In genomic region chr7:127008239-127009019, GRCm38 (mm10) we compare ENCODE assay signal across 8 mouse cellular contexts. TPM values are rescaled to one million over a fixed set of nuclear protein-coding genes. Genes with fewer than 3 reads are reported as not detected.
A peak's percentile ranks its signal among the peaks of the same experiment; 100 is the strongest.
DNase-seq lines count a peak whose midpoint lies in the region; ATAC-seq and TF ChIP-seq lines count a peak whose summit lies in the region.

No protein-coding gene starts in this region.

- WGBS in intestine, embryonic 15.5 days = 37% methylated on average over 9 of the region's 9 CpGs

- no peak overlapping the region for H3K4me3 ChIP-seq in intestine, embryonic 15.5 days (replicated peaks)
- H3K4me3 ChIP-seq in testis, adult 2 months (ENCODE audit: control insufficient read depth, low read depth, low read length) = no peak overlapping the region

- peak; percentile 41 for DNase-seq in thymus, postnatal 4 days
- no peak for DNase-seq in thymus, adult 18-20 months
- peak; percentile 97 to 98 for DNase-seq in cerebellum, postnatal 25 days
- DNase-seq in gastrocnemius, postnatal 25 days = peak; percentile 79
- DNase-seq in left cerebral cortex, postnatal 25 days (ENCODE audit: low spot score in 2 of 2) = peak; percentile 74 to 93

- peaks cover 23% of the 10 kb centered on the region for H3K4me1 ChIP-seq in intestine, embryonic 15.5 days (replicated peaks)
- H3K4me1 ChIP-seq in testis, adult 2 months (ENCODE audit: control insufficient read depth, insufficient read depth, low read length) = peaks cover 5% of the 10 kb centered on the region; the same call in 1 of the 2 replicates

- no peaks in the 10 kb centered on the region for H3K27me3 ChIP-seq in intestine, embryonic 15.5 days (replicated peaks)
- H3K27me3 ChIP-seq in testis, adult 2 months (ENCODE audit: control insufficient read depth, insufficient read depth, low read length) = no peaks in the 10 kb centered on the region

- no peak for TF ChIP-seq POLR2A in testis, adult 2 months (IDR thresholded peaks at IDR 0.05; ENCODE audit: control insufficient read depth, low read depth, low read length)

- peak overlapping the region; percentile 18 for H3K9ac ChIP-seq in intestine, embryonic 15.5 days

- H3K9me3 ChIP-seq in intestine, embryonic 15.5 days = no peaks in the 10 kb centered on the region

- H3K36me3 ChIP-seq in intestine, embryonic 15.5 days = 0 out of 2 replicates have a peak, but pooled peaks cover 3% of the 10 kb centered on the region
- H3K36me3 ChIP-seq in testis, adult 2 months (ENCODE audit: control insufficient read depth, insufficient read depth, low read length) = no peaks in the 10 kb centered on the region

- peak overlapping the region; percentile 41 for H3K4me2 ChIP-seq in intestine, embryonic 15.5 days (replicated peaks)

- no peak for TF ChIP-seq CTCF in testis, adult 2 months (IDR thresholded peaks at IDR 0.05; ENCODE audit: control insufficient read depth, insufficient read depth, insufficient replicate concordance, low read depth, low read length)

- H3K27ac ChIP-seq in intestine, embryonic 15.5 days = peak overlapping the region; percentile 93
- peak overlapping the region; percentile 85 for H3K27ac ChIP-seq in testis, adult 2 months (ENCODE audit: control insufficient read depth, insufficient read depth, low read depth, low read length)

- peak; percentile 97 for ATAC-seq in intestine, embryonic 15.5 days
- ATAC-seq in megakaryocyte progenitor cell, adult 5-6 weeks (replicated peaks; ENCODE audit: poor library complexity) = peak; percentile 94

- intact Hi-C loops in left cerebral cortex, postnatal 25 days (cut with DNase I) = loop anchor here (1.0 kb wide), 1 partner anchor 23 kb away; no protein-coding TSS in a partner anchor

RNA-seq across cellular contexts. Expression of gene Mvp, which starts 6.0 kb away (rescaled TPM):
- 10 to 100 TPM; 20.4 to 23.3 TPM for total RNA-seq in gastrocnemius, postnatal 25 days (2021)
- 58.3 and 59.2 TPM in 2 replicates for polyA plus RNA-seq in intestine, embryonic 15.5 days (2015; fragmentation: Nextera tagmentation; extraction: Ambion mirVana)
- 1 to 10 TPM; 5.2 to 6.7 TPM for total RNA-seq in left cerebral cortex, postnatal 25 days (2021)
- total RNA-seq in megakaryocyte progenitor cell, adult 5-6 weeks (2015) = 2.2 and 5.1 TPM in 2 replicates
- total RNA-seq in megakaryocyte progenitor cell, adult 5-6 weeks (2017) = 17.4 and 19.2 TPM in 2 replicates
- polyA plus RNA-seq in testis, adult 2 months (2012; rRNA removed) = 3.0 and 4.0 TPM in 2 replicates

RNA-seq across cellular contexts. Expression of gene Pagr1b, which starts 7.9 kb away (rescaled TPM):
- not detected for total RNA-seq in gastrocnemius, postnatal 25 days (2021)
- 0.43 and 1.5 TPM in 2 replicates for polyA plus RNA-seq in intestine, embryonic 15.5 days (2015; fragmentation: Nextera tagmentation; extraction: Ambion mirVana)
- total RNA-seq in left cerebral cortex, postnatal 25 days (2021) = 1 to 10 TPM in 1 of 2 experiments, under 1 TPM in 1; 0.66 to 2.3 TPM
- not detected in 2 replicates for total RNA-seq in megakaryocyte progenitor cell, adult 5-6 weeks (2015)
- total RNA-seq in megakaryocyte progenitor cell, adult 5-6 weeks (2017) = not detected in 2 replicates
- 0.90 and 1.2 TPM in 2 replicates for polyA plus RNA-seq in testis, adult 2 months (2012; rRNA removed)

RNA-seq across cellular contexts. Expression of gene Pagr1a, which starts 8.7 kb away (rescaled TPM):
- 1 to 10 TPM; 2.4 to 8.7 TPM for total RNA-seq in gastrocnemius, postnatal 25 days (2021)
- 48.4 and 52.6 TPM in 2 replicates for polyA plus RNA-seq in intestine, embryonic 15.5 days (2015; fragmentation: Nextera tagmentation; extraction: Ambion mirVana)
- 10 to 100 TPM; 22.5 to 23.9 TPM for total RNA-seq in left cerebral cortex, postnatal 25 days (2021)
- 44.2 and 55.4 TPM in 2 replicates for total RNA-seq in megakaryocyte progenitor cell, adult 5-6 weeks (2015)
- 39.8 and 48.1 TPM in 2 replicates for total RNA-seq in megakaryocyte progenitor cell, adult 5-6 weeks (2017)
- 1.3 and 2.0 TPM in 2 replicates for polyA plus RNA-seq in testis, adult 2 months (2012; rRNA removed)

RNA-seq across cellular contexts. Expression of gene Gm42742, which starts 12.5 kb away (rescaled TPM):
- total RNA-seq in gastrocnemius, postnatal 25 days (2021) = 10 to 100 TPM; 15.9 to 17.5 TPM
- polyA plus RNA-seq in intestine, embryonic 15.5 days (2015; fragmentation: Nextera tagmentation; extraction: Ambion mirVana) = 41.5 and 51.1 TPM in 2 replicates
- 10 to 100 TPM; 39.2 to 43.8 TPM for total RNA-seq in left cerebral cortex, postnatal 25 days (2021)
- total RNA-seq in megakaryocyte progenitor cell, adult 5-6 weeks (2015) = 0.69 TPM in 1 of 2 replicates, not detected in the other
- total RNA-seq in megakaryocyte progenitor cell, adult 5-6 weeks (2017) = 0.21 and 3.7 TPM in 2 replicates
- polyA plus RNA-seq in testis, adult 2 months (2012; rRNA removed) = 13.5 and 16.2 TPM in 2 replicates

RNA-seq across cellular contexts. Expression of gene Prrt2, which starts 12.6 kb away (rescaled TPM):
- total RNA-seq in gastrocnemius, postnatal 25 days (2021) = under 1 TPM; 0.77 to 0.86 TPM
- polyA plus RNA-seq in intestine, embryonic 15.5 days (2015; fragmentation: Nextera tagmentation; extraction: Ambion mirVana) = 4.3 and 5.0 TPM in 2 replicates
- 100 to 1,000 TPM; 191 to 195 TPM for total RNA-seq in left cerebral cortex, postnatal 25 days (2021)
- 0.74 and 1.1 TPM in 2 replicates for total RNA-seq in megakaryocyte progenitor cell, adult 5-6 weeks (2015)
- 0.44 TPM in 1 of 2 replicates, not detected in the other for total RNA-seq in megakaryocyte progenitor cell, adult 5-6 weeks (2017)
- 2.7 and 3.4 TPM in 2 replicates for polyA plus RNA-seq in testis, adult 2 months (2012; rRNA removed)

Comparison
In these comparisons a context has a peak if more than half of its experiments do, and no peak if none do; other contexts are left out.
1. DNase-seq: peak in thymus, postnatal 4 days (single experiment), cerebellum, postnatal 25 days (2 of 2), gastrocnemius, postnatal 25 days (single experiment) and left cerebral cortex, postnatal 25 days (2 of 2); none in thymus, adult 18-20 months (0 of 2).